Mouse (Mus musculus): ENCODE results near the gene Phf20. TPM values are rescaled to one million over a fixed set of nuclear protein-coding genes. Genes with fewer than 3 reads are reported as not detected.

The Phf20 gene
- total RNA-seq, 2 experiments from 2014 or later, result 76.5 to 77.4 TPM

- DNase-seq (ENCODE audit: low spot score in 2 of 2), result no peak
Observed at GRCm38 (mm10) chr2:156263204-156263893, 67.1 kb downstream of the Phf20 start.

- DNase-seq (ENCODE audit: low spot score in 2 of 2), result no peak
Observed at GRCm38 (mm10) chr2:156267636-156268035, 71.4 kb downstream of the Phf20 start.

GRCm38 (mm10) chr2:156272553-156272952, 76.3 kb downstream of the Phf20 start:
- no peak for DNase-seq (ENCODE audit: low spot score in 2 of 2)

- peak; percentile 79 to 84 for DNase-seq (ENCODE audit: low spot score in 2 of 2)
Observed at GRCm38 (mm10) chr2:156278226-156279017, 82.2 kb downstream of the Phf20 start.

- DNase-seq (ENCODE audit: low spot score in 2 of 2), result no peak
Observed at GRCm38 (mm10) chr2:156281227-156281626, 85.0 kb downstream of the Phf20 start.

- DNase-seq (ENCODE audit: low spot score in 2 of 2), result no peak
Observed at GRCm38 (mm10) chr2:156285161-156285560, 88.9 kb downstream of the Phf20 start.

GRCm38 (mm10) chr2:156286733-156287132, 90.5 kb downstream of the Phf20 start:
- no peak for DNase-seq (ENCODE audit: low spot score in 2 of 2)

GRCm38 (mm10) chr2:156288222-156288621, 92.0 kb downstream of the Phf20 start:
- DNase-seq (ENCODE audit: low spot score in 2 of 2), result no peak

GRCm38 (mm10) chr2:156289552-156290160, 93.4 kb downstream of the Phf20 start:
- no peak for DNase-seq (ENCODE audit: low spot score in 2 of 2)

GRCm38 (mm10) chr2:156291998-156292397, 95.7 kb downstream of the Phf20 start:
- DNase-seq (ENCODE audit: low spot score in 2 of 2), result no peak

- no peak for DNase-seq (ENCODE audit: low spot score in 2 of 2)
Observed at GRCm38 (mm10) chr2:156295601-156296063, 99.4 kb downstream of the Phf20 start.

GRCm38 (mm10) chr2:156296190-156296589, 99.9 kb downstream of the Phf20 start:
- DNase-seq (ENCODE audit: low spot score in 2 of 2), result no peak

- no peak for DNase-seq (ENCODE audit: low spot score in 2 of 2)
Observed at GRCm38 (mm10) chr2:156297653-156298052, 101.4 kb downstream of the Phf20 start.

- DNase-seq (ENCODE audit: low spot score in 2 of 2), result no peak
Observed at GRCm38 (mm10) chr2:156298458-156298857, 102.2 kb downstream of the Phf20 start.

- no peak for DNase-seq (ENCODE audit: low spot score in 2 of 2)
Observed at GRCm38 (mm10) chr2:156302063-156302462, 105.8 kb downstream of the Phf20 start.

GRCm38 (mm10) chr2:156304351-156304750, 108.1 kb downstream of the Phf20 start:
- no peak for DNase-seq (ENCODE audit: low spot score in 2 of 2)

- DNase-seq (ENCODE audit: low spot score in 2 of 2), result peak in 1 of 2 experiments; percentile 27
Observed at GRCm38 (mm10) chr2:156305818-156306217, 109.6 kb downstream of the Phf20 start.

GRCm38 (mm10) chr2:156307261-156307660, 111.0 kb downstream of the Phf20 start:
- DNase-seq (ENCODE audit: low spot score in 2 of 2), result no peak

GRCm38 (mm10) chr2:156309948-156310347, 113.7 kb downstream of the Phf20 start:
- DNase-seq (ENCODE audit: low spot score in 2 of 2), result no peak

- no peak for DNase-seq (ENCODE audit: low spot score in 2 of 2)
Observed at GRCm38 (mm10) chr2:156310455-156310854, 114.2 kb downstream of the Phf20 start.

GRCm38 (mm10) chr2:156310945-156311344, 114.7 kb downstream of the Phf20 start:
- DNase-seq (ENCODE audit: low spot score in 2 of 2), result no peak

GRCm38 (mm10) chr2:156311441-156311840, 115.2 kb downstream of the Phf20 start:
- DNase-seq (ENCODE audit: low spot score in 2 of 2), result no peak

Measured in layer of hippocampus, postnatal 14 days (tissue).